Mouse (Mus musculus) MEL (cell line): Measurements from ENCODE around the gene Arfip1. TPM values are rescaled to one million over a fixed set of nuclear protein-coding genes. Genes with fewer than 3 reads are reported as not detected.
"Not testable (repeated sequence)": the region's sequence is repeated elsewhere in the genome, so short reads cannot be mapped to it uniquely, and the experiment has no call there.

Source experiments
- DNase-seq: peaks from one replicate; pipeline ENCODE4 v3.0.0; 2011; ENCODE audit warnings: low read depth, low spot score
- H3K27ac ChIP-seq: 2 replicates; pipeline ENCODE4 v1.5.1; 2012; ENCODE audit warnings: low read depth, mild to moderate bottlenecking, control low read depth, low read length, moderate library complexity; ENCODE audit not compliant: control insufficient read depth
- H3K27me3 ChIP-seq, 2 experiments: fragments of 150-350 bp in 1 of 2; sonication (generic) in 1 of 2; 2 replicates each; pipeline ENCODE4 v1.6.1; 2012; ENCODE audit warnings: low read length in 2 of 2, mild to moderate bottlenecking in 2 of 2, improper control_type of control experiment in 1 of 2, moderate library complexity in 1 of 2; ENCODE audit not compliant: insufficient read depth in 2 of 2, control insufficient read depth in 1 of 2
- H3K36me3 ChIP-seq, 2 experiments: 2 replicates each; pipeline ENCODE4 v1.6.1; 2012 to 2014; ENCODE audit warnings: low read length in 2 of 2, improper control_type of control experiment in 1 of 2, inconsistent platforms in 1 of 2, mild to moderate bottlenecking in 1 of 2; ENCODE audit not compliant: insufficient read depth in 2 of 2, control insufficient read depth in 1 of 2
- H3K4me1 ChIP-seq, 2 experiments: fragments of 150-350 bp in 1 of 2; sonication (generic) in 1 of 2; 2 replicates each; pipeline ENCODE4 v1.6.1; 2012; ENCODE audit warnings: low read length in 2 of 2, improper control_type of control experiment in 1 of 2, mild to moderate bottlenecking in 1 of 2; ENCODE audit not compliant: insufficient read depth in 2 of 2, control insufficient read depth in 1 of 2
- H3K4me3 ChIP-seq, 2 experiments: fragments of 150-350 bp in 1 of 2; sonication (generic) in 1 of 2; 2 replicates each; pipeline ENCODE4 v1.5.1; 2012; ENCODE audit warnings: low read depth in 2 of 2, low read length in 2 of 2, mild to moderate bottlenecking in 2 of 2, moderate library complexity in 2 of 2, control low read depth in 1 of 2, improper control_type of control experiment in 1 of 2; ENCODE audit not compliant: control insufficient read depth in 1 of 2, insufficient read depth in 1 of 2
- H3K79me2 ChIP-seq: 2 replicates; pipeline ENCODE4 v1.6.1; 2012; ENCODE audit warnings: mild to moderate bottlenecking, low read length, moderate library complexity; ENCODE audit not compliant: control insufficient read depth, poor library complexity, insufficient read depth
- H3K9ac ChIP-seq: 2 replicates; pipeline ENCODE4 v1.6.1; 2012; ENCODE audit warnings: low read depth, mild to moderate bottlenecking, control low read depth, low read length, moderate library complexity; ENCODE audit not compliant: control insufficient read depth, poor library complexity, severe bottlenecking
- H3K9me3 ChIP-seq: fragments of 150-350 bp; sonication (generic); replicated peaks from 2 replicates; pipeline ENCODE4 v1.6.1; 2012; ENCODE audit warnings: mild to moderate bottlenecking, low read length, improper control_type of control experiment, moderate library complexity; ENCODE audit not compliant: insufficient read depth
- BHLHE40 ChIP-seq: IDR thresholded peaks from 2 replicates; pipeline ENCODE4 v1.6.1; 2012; ENCODE audit warnings: low read depth, mild to moderate bottlenecking, inconsistent platforms, low read length, improper control_type of control experiment, borderline replicate concordance
- CHD1 ChIP-seq: IDR thresholded peaks from 2 replicates; pipeline ENCODE4 v1.6.1; 2012; ENCODE audit warnings: low read depth, mild to moderate bottlenecking, inconsistent platforms, low read length, improper control_type of control experiment
- CHD2 ChIP-seq: IDR thresholded peaks from 2 replicates; pipeline ENCODE4 v1.6.1; 2011; ENCODE audit warnings: low read length, improper control_type of control experiment
- CTCF ChIP-seq, 3 experiments: IDR thresholded peaks in 2 of 3; conservative IDR thresholded peaks in 1 of 3; 2 replicates each; pipeline ENCODE4 v1.5.1; 2011 to 2012; ENCODE audit warnings: low read length in 3 of 3, low read depth in 2 of 3, mild to moderate bottlenecking in 2 of 3, improper control_type of control experiment in 1 of 3, inconsistent platforms in 1 of 3, mixed read lengths in 1 of 3, moderate library complexity in 1 of 3; ENCODE audit not compliant: control insufficient read depth in 1 of 3, insufficient read depth in 1 of 3, poor library complexity in 1 of 3, severe bottlenecking in 1 of 3
- E2F4 ChIP-seq: IDR thresholded peaks from 2 replicates; pipeline ENCODE4 v1.6.1; 2011; ENCODE audit warnings: low read depth, low read length, improper control_type of control experiment, borderline replicate concordance
- ELF1 ChIP-seq: IDR thresholded peaks from 2 replicates; pipeline ENCODE4 v1.6.1; 2014; ENCODE audit warnings: low read depth, mild to moderate bottlenecking, inconsistent platforms, low read length, improper control_type of control experiment, moderate library complexity
- ETS1 ChIP-seq: IDR thresholded peaks from 2 replicates; pipeline ENCODE4 v1.6.1; 2012; ENCODE audit warnings: low read depth, mild to moderate bottlenecking, inconsistent platforms, low read length, improper control_type of control experiment, moderate library complexity
- GATA1 ChIP-seq: IDR thresholded peaks from 2 replicates; pipeline ENCODE4 v1.6.1; 2011; ENCODE audit warnings: low read depth, low read length, improper control_type of control experiment
- MAFK ChIP-seq: IDR thresholded peaks from 2 replicates; pipeline ENCODE4 v1.6.1; 2011; ENCODE audit warnings: low read depth, mild to moderate bottlenecking, low read length, improper control_type of control experiment, borderline replicate concordance
- MAX ChIP-seq: IDR thresholded peaks from 2 replicates; pipeline ENCODE4 v1.6.1; 2011; ENCODE audit warnings: low read length, improper control_type of control experiment
- MEF2A ChIP-seq: IDR thresholded peaks from 2 replicates; pipeline ENCODE4 v1.6.1; 2014; ENCODE audit warnings: low read depth, mild to moderate bottlenecking, inconsistent platforms, low read length, improper control_type of control experiment; ENCODE audit not compliant: poor library complexity, insufficient replicate concordance, severe bottlenecking; ENCODE audit errors: extremely low read depth
- MYC ChIP-seq: IDR thresholded peaks from 2 replicates; pipeline ENCODE4 v1.6.1; 2011; ENCODE audit warnings: low read depth, mild to moderate bottlenecking, low read length, improper control_type of control experiment, moderate library complexity
- NELFE ChIP-seq: IDR thresholded peaks from 2 replicates; pipeline ENCODE4 v1.6.1; 2011; ENCODE audit warnings: low read depth, low read length, improper control_type of control experiment
- NRF1 ChIP-seq: IDR thresholded peaks from 2 replicates; pipeline ENCODE4 v1.6.1; 2014; ENCODE audit warnings: low read depth, mild to moderate bottlenecking, inconsistent platforms, low read length, improper control_type of control experiment, moderate library complexity; ENCODE audit not compliant: poor library complexity, insufficient read depth, severe bottlenecking
- POLR2AphosphoS2 ChIP-seq: IDR thresholded peaks from 2 replicates; pipeline ENCODE4 v1.6.1; 2011; ENCODE audit warnings: low read length, improper control_type of control experiment
- POLR2AphosphoS5 ChIP-seq: IDR thresholded peaks from 2 replicates; pipeline ENCODE4 v1.6.1; 2012; ENCODE audit warnings: low read depth, borderline replicate concordance, mild to moderate bottlenecking, inconsistent platforms, low read length, moderate library complexity, mixed read lengths
- RCOR1 ChIP-seq: IDR thresholded peaks from 2 replicates; pipeline ENCODE4 v1.6.1; 2012; ENCODE audit warnings: low read depth, mild to moderate bottlenecking, inconsistent platforms, low read length, improper control_type of control experiment
- SMC3 ChIP-seq: IDR thresholded peaks from 2 replicates; pipeline ENCODE4 v1.6.1; 2011; ENCODE audit warnings: low read depth, low read length, improper control_type of control experiment
- TCF12 ChIP-seq: IDR thresholded peaks from 2 replicates; pipeline ENCODE4 v1.6.1; 2014; ENCODE audit warnings: low read depth, mild to moderate bottlenecking, inconsistent platforms, low read length, improper control_type of control experiment, moderate library complexity
- USF2 ChIP-seq, 2 experiments: IDR thresholded peaks; 2 replicates each; pipeline ENCODE4 v1.6.1; 2011 to 2012; ENCODE audit warnings: improper control_type of control experiment in 2 of 2, low read length in 2 of 2, borderline replicate concordance in 1 of 2, inconsistent platforms in 1 of 2, low read depth in 1 of 2, mild to moderate bottlenecking in 1 of 2; ENCODE audit not compliant: insufficient read depth in 1 of 2
- ZMIZ1 ChIP-seq: IDR thresholded peaks from 2 replicates; pipeline ENCODE4 v1.6.1; 2012; ENCODE audit warnings: low read depth, mild to moderate bottlenecking, inconsistent platforms, low read length, improper control_type of control experiment, moderate library complexity
- polyA plus RNA-seq, 2 experiments: library from polyadenylated mRNA; stranded (reverse) in 1 of 2; unstranded in 1 of 2; fragments of >175 nt in 1 of 2; fragments of >200 nt in 1 of 2; gene quantifications; 2 replicates each; pipeline versions ENCODE4 v1.2.1 to v1.2.4; 2012; ENCODE audit warnings: low replicate concordance in 2 of 2, low read depth in 1 of 2; ENCODE audit not compliant: insufficient read length in 2 of 2, insufficient read depth in 1 of 2, missing spikeins in 1 of 2
- total RNA-seq: library from RNA; depleted of rRNA; stranded (reverse); fragments of 300-350 nt; gene quantifications from 2 replicates; pipeline ENCODE4 v1.2.3, GENCODE M21; 2012

The Arfip1 gene
- total and polyA plus RNA-seq, 3 experiments, result 12.5 to 15.4 TPM; not detected in 1

GRCm38 (mm10) chr3:84563415-84563814, 19.0 kb downstream of the Arfip1 start:
- no peaks in the 10 kb centered on the region for H3K27me3 ChIP-seq
- no peak overlapping the region for H3K9ac ChIP-seq
- TF ChIP-seq MAX, result no peak
- TF ChIP-seq CTCF (IDR thresholded peaks at IDR 0.05 in 2 of 3, conservative IDR thresholded peaks at IDR 0.05 in 1 of 3; ENCODE audit: control insufficient read depth in 1 of 3, insufficient read depth in 1 of 3, low read depth in 2 of 3, low read length in 3 of 3, poor library complexity in 1 of 3, severe bottlenecking in 1 of 3), result no peak
- no peak for TF ChIP-seq SMC3
- no peak for TF ChIP-seq GATA1
- no peak for TF ChIP-seq ELF1
- TF ChIP-seq BHLHE40, result no peak
- TF ChIP-seq USF2 (IDR thresholded peaks at IDR 0.05; ENCODE audit: borderline replicate concordance in 1 of 2, insufficient read depth in 1 of 2, low read depth in 1 of 2, low read length in 2 of 2), result no peak
- TF ChIP-seq E2F4, result no peak
- TF ChIP-seq MEF2A, result no peak
- no peak for TF ChIP-seq CHD2
- no peak for TF ChIP-seq MAFK
- no peak for TF ChIP-seq MYC
- H3K27ac ChIP-seq, result no peak overlapping the region
- peaks cover 2 to 3% of the 10 kb centered on the region in 2 experiments; a peak in 2 of 4 replicates for H3K4me1 ChIP-seq
- H3K36me3 ChIP-seq, result peaks cover 0 to 5% of the 10 kb centered on the region in 2 experiments; a peak in 2 of 4 replicates
- H3K9me3 ChIP-seq, result no peaks in the 10 kb centered on the region
- DNase-seq, result peak; percentile 40
- peaks cover 2% of the 10 kb centered on the region; the same call in 1 of the 2 replicates for H3K79me2 ChIP-seq
- no peak overlapping the region for H3K4me3 ChIP-seq

DNA sequence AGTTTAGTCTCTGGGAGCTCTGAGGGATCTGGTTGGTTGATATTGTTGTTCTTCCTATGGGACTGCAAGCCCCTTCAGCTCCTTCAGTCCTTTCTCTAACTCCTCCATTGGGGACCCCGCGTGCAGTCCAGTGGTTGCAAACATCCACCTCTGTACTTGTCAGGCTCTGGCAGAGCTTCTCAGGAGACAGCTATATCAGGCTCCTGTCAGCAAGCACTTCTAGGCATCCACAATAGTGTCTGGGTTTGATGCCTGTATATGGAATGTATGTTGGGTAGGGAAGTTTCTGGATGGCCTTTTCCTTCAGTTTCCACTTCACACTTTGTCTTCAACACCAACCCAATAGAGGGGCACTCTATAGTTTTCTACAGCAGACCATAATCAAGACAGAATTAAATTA, 19.5 kb downstream of the Arfip1 start:
- not testable (repeated sequence) for H3K9me3 ChIP-seq, H3K9ac ChIP-seq, H3K27ac ChIP-seq, H3K4me3 ChIP-seq, H3K79me2 ChIP-seq, H3K4me1 ChIP-seq, DNase-seq, H3K27me3 ChIP-seq, H3K36me3 ChIP-seq

DNA sequence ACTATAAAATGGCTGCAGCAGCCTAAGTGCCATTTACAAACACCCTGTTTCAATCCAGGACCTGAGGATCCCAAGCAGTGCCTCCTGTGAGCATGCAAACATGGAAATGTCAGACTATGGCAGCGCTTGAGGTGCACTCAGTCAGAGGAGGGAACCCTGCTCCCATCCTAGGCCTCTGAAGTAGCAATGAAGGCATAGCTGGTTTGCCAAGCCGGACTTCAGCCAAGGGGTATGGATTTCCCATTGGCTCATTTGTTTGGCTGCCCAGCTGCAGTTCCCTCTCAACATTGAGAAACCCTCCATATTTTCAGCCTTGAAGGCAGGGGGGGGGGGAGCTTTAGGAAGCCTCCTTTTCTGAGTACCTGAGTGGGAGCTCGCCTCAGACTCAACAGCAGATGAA, 24.1 kb downstream of the Arfip1 start:
- Histone ChIP-seq H3K27me3 (no peaks in the 10 kb centered on the region), H3K4me1 (0 out of 4 replicates have a peak, but pooled peaks cover 0 to under 1% of the 10 kb centered on the region in 2 experiments), H3K36me3 (no peaks in the 10 kb centered on the region), H3K9ac (no peak overlapping the region), H3K4me3 (no peak overlapping the region), H3K27ac (no peak overlapping the region), H3K9me3 (no peaks in the 10 kb centered on the region), H3K79me2 (peaks cover 2% of the 10 kb centered on the region)
- TF ChIP-seq RCOR1 (no peak), POLR2AphosphoS5 (no peak), MEF2A (no peak), ETS1 (no peak), CHD2 (no peak), TCF12 (no peak), NRF1 (no peak), NELFE (no peak), MYC (no peak), CHD1 (no peak), ZMIZ1 (no peak), POLR2AphosphoS2 (no peak), ELF1 (no peak)
- DNase-seq, result no peak
